Mouse (Mus musculus) embryo, embryonic 11.5 days (tissue): ENCODE results near the gene Nat14.
"Not testable (repeated sequence)": the region's sequence is repeated elsewhere in the genome, so short reads cannot be mapped to it uniquely, and the experiment has no call there.

Experiments
- DNase-seq: peaks from one replicate; pipeline ENCODE4 v3.0.0-alpha.2; 2012; ENCODE audit warnings: low read depth, low spot score

Nat14 gene

GRCm38 (mm10) chr7:4921824-4922482 is at the start of gene Nat14:
Nat14 (plus strand) TSS chr7:4922028.
- no peak for DNase-seq

- DNase-seq: peak; percentile 93
Measured at GRCm38 (mm10) chr7:4876753-4877221, 45.0 kb upstream of the Nat14 start, which contains the start of gene Isoc2a. Isoc2a (plus strand) TSS chr7:4877153.

GRCm38 (mm10) chr7:4877226-4877625 is 44.6 kb upstream of the Nat14 start:
- no peak for DNase-seq

GRCm38 (mm10) chr7:4878186-4878585 is 43.6 kb upstream of the Nat14 start:
- no peak for DNase-seq

- not testable (repeated sequence) for DNase-seq
Measured at GRCm38 (mm10) chr7:4879036-4879435, 42.8 kb upstream of the Nat14 start.

GRCm38 (mm10) chr7:4886680-4887079 is 35.1 kb upstream of the Nat14 start:
- no peak for DNase-seq

GRCm38 (mm10) chr7:4895186-4895585 is 26.6 kb upstream of the Nat14 start:
- no peak for DNase-seq

GRCm38 (mm10) chr7:4898851-4899648 is 22.8 kb upstream of the Nat14 start:
- no peak for DNase-seq

- DNase-seq: no peak
Measured at GRCm38 (mm10) chr7:4899649-4900522, 21.9 kb upstream of the Nat14 start.

GRCm38 (mm10) chr7:4900523-4900851 is 21.3 kb upstream of the Nat14 start:
- DNase-seq: no peak

GRCm38 (mm10) chr7:4901171-4901570 is 20.7 kb upstream of the Nat14 start:
- no peak for DNase-seq

GRCm38 (mm10) chr7:4902404-4902803 is 19.4 kb upstream of the Nat14 start:
- no peak for DNase-seq

- DNase-seq: no peak
Measured at GRCm38 (mm10) chr7:4906466-4906950, 15.3 kb upstream of the Nat14 start, which contains the start of gene Gm36210. Gm36210 (minus strand) TSS chr7:4906516.

- DNase-seq: no peak
Measured at GRCm38 (mm10) chr7:4911561-4911960, 10.3 kb upstream of the Nat14 start.

- no peak for DNase-seq
Measured at GRCm38 (mm10) chr7:4912248-4912647, 9.6 kb upstream of the Nat14 start.

GRCm38 (mm10) chr7:4915007-4915665 is 6.7 kb upstream of the Nat14 start, which contains the start of gene Zfp628:
Zfp628 (plus strand) TSS chr7:4915217.
- DNase-seq: peak; percentile 90

- DNase-seq: no peak
Measured at GRCm38 (mm10) chr7:4915669-4916416, 6.0 kb upstream of the Nat14 start.

GRCm38 (mm10) chr7:4917494-4917893 is 4.3 kb upstream of the Nat14 start:
- DNase-seq: no peak

- DNase-seq: no peak
Measured at GRCm38 (mm10) chr7:4918681-4919080, 3.1 kb upstream of the Nat14 start.

GRCm38 (mm10) chr7:4919096-4919495 is 2.7 kb upstream of the Nat14 start:
- no peak for DNase-seq
